Mouse (Mus musculus): ENCODE measurements at regions not wholly inside any gene's neighbourhood (a gene's known extent, or its start where the extent isn't known, plus 50 kb on each side); places are given as distances from the start of the nearest gene placed in this dataset.

DNA sequence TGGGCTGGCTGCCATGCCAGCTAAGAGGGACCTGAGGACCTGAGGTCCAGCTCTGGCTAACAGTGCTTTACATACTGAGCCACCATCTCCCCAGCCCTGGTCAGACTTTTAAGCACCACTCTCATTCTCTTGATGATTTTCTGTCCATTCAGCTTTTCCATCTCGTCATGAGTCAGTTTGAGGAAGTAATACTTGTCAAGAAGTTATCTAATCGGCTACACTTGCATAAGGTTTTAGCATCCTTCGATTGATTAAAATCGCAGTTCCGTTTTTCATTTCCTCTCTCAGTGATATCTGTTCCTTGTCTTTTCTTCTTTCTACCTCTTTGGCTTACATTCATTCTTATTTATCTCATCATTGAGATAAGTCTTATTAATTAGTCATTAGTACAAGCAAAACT, 207.4 kb upstream of the Hs6st1 start:
- no peak overlapping the region for H3K27ac ChIP-seq (ENCODE audit: low read depth, low read length)

DNA sequence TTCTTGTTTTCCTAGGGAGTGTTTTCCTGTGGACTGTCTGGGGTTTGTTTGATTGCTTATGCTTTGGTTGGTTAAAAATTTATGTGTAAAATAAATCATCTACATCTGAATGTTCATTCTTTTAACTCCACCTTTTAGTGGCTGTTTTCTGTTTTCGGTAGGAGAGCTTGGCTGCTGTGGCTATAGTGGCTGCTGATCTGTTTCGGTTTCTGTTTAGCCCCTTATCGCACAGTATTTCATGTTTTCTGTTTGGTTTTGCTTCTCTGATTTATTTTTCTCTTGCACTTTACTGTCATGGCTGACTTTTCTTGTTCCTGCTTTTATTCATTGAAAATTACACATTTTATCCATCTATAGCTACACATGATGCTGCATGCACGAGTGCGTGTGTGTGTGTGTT, 206.0 kb upstream of the Hs6st1 start:
- WGBS: 95% methylated on average over 5 of the region's 5 CpGs
- Histone ChIP-seq H3K9me3 (ENCODE audit: low read length) (no peaks in the 10 kb centered on the region), H3K4me1 (ENCODE audit: insufficient read depth) (no peaks in the 10 kb centered on the region), H3K4me2 (ENCODE audit: low read depth) (no peak overlapping the region), H3K36me3 (ENCODE audit: insufficient read depth) (no peaks in the 10 kb centered on the region), H3K27ac (ENCODE audit: low read depth, low read length) (no peak overlapping the region), H3K9ac (no peak overlapping the region), H3K27me3 (ENCODE audit: insufficient read depth, low read length) (no peaks in the 10 kb centered on the region), H3K4me3 (ENCODE audit: low read depth, low read length) (no peak overlapping the region)
- DNase-seq: no peak
- TF ChIP-seq CTCF (IDR thresholded peaks at IDR 0.05; ENCODE audit: low read depth): no peak
- ATAC-seq: no peak

More for the DNA sequence above, 207.4 kb upstream of the Hs6st1 start:
- no peak for TF ChIP-seq CTCF (IDR thresholded peaks at IDR 0.05; ENCODE audit: low read depth)
- no peak overlapping the region for H3K4me3 ChIP-seq (ENCODE audit: low read depth, low read length)
- H3K36me3 ChIP-seq (ENCODE audit: insufficient read depth): no peaks in the 10 kb centered on the region
- ATAC-seq: no peak
- no peak overlapping the region for H3K4me2 ChIP-seq (ENCODE audit: low read depth)
- no peaks in the 10 kb centered on the region for H3K9me3 ChIP-seq (ENCODE audit: low read length)
- no peaks in the 10 kb centered on the region for H3K27me3 ChIP-seq (ENCODE audit: insufficient read depth, low read length)
- no peaks in the 10 kb centered on the region for H3K4me1 ChIP-seq (ENCODE audit: insufficient read depth)
- H3K9ac ChIP-seq: no peak overlapping the region
- no peak for DNase-seq
- WGBS: 85% methylated on average over 5 of the region's 5 CpGs

DNA sequence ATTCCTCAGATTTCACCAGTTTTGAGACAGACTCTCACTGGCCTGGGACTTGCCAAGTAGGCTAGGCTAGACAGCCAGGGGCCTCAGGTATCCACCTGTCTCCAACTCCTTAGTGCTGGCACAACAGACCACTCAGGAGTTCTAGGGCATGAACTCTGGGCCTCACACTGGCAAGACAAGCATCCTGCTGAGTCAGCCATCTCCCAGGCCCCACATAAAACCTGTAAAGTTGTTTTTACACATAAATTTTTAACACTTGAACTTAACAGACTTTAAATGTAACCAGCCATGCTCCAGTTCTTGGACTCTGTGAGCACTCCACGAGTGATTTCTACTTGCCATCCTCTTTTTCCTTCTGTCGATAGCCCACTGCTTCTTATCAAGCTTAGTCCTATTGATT, 205.5 kb upstream of the Hs6st1 start:
- Histone ChIP-seq H3K36me3 (ENCODE audit: insufficient read depth) (no peaks in the 10 kb centered on the region), H3K27ac (ENCODE audit: low read depth, low read length) (no peak overlapping the region), H3K9ac (no peak overlapping the region), H3K27me3 (ENCODE audit: insufficient read depth, low read length) (no peaks in the 10 kb centered on the region), H3K4me2 (ENCODE audit: low read depth) (no peak overlapping the region), H3K4me3 (ENCODE audit: low read depth, low read length) (no peak overlapping the region), H3K4me1 (ENCODE audit: insufficient read depth) (no peaks in the 10 kb centered on the region), H3K9me3 (ENCODE audit: low read length) (no peaks in the 10 kb centered on the region)
- no peak for ATAC-seq
- no peak for TF ChIP-seq CTCF (IDR thresholded peaks at IDR 0.05; ENCODE audit: low read depth)
- WGBS: 84% methylated on average over 2 of the region's 2 CpGs
- DNase-seq: no peak

DNA sequence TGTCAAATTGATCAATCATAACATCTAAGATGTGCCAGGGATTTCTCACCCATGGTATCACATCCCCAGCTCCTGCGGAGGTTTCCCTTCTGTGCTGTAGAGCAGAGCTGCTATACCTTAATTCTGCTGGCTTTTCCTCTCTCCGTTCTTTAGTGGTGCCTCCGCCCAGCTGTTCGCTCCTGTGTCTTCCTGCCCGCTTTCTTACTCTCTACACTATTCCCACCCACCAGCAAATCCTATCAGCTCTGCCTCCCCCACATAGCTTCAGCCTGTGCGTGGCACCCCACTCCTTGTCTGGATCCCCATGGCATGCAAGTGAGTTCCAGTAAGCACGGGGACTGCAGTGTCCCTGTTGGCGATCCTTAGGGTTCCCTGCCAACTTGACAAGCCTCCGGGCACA, 204.0 kb upstream of the Hs6st1 start:
- WGBS: 78% methylated on average over 9 of the region's 9 CpGs
- Histone ChIP-seq H3K4me2 (ENCODE audit: low read depth) (no peak overlapping the region), H3K36me3 (ENCODE audit: insufficient read depth) (no peaks in the 10 kb centered on the region), H3K9me3 (ENCODE audit: low read length) (no peaks in the 10 kb centered on the region), H3K4me3 (ENCODE audit: low read depth, low read length) (no peak overlapping the region), H3K4me1 (ENCODE audit: insufficient read depth) (no peaks in the 10 kb centered on the region), H3K27ac (ENCODE audit: low read depth, low read length) (no peak overlapping the region), H3K27me3 (ENCODE audit: insufficient read depth, low read length) (no peaks in the 10 kb centered on the region), H3K9ac (no peak overlapping the region)
- ATAC-seq: no peak
- DNase-seq: no peak
- no peak for TF ChIP-seq CTCF (IDR thresholded peaks at IDR 0.05; ENCODE audit: low read depth)

DNA sequence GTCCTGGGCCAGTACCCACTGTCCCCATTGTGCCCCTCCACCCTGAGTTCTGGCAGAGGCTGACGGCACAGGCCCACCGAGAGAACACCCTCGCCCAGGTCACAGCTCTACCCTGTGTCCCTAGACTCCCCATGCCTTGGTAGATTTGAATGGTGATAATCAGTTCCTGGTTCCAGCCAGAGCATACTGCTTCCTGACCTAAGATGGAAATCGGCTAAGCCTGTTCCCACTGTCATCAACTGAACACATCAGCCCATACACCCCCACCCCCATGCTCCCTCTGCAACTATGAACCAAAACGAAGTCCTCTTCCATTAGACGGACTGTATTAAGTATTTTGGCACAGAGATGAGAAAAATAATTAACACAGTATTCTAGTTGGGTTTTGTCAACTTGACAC, 202.9 kb upstream of the Hs6st1 start:
- no peaks in the 10 kb centered on the region for H3K27me3 ChIP-seq (ENCODE audit: insufficient read depth, low read length)
- no peaks in the 10 kb centered on the region for H3K36me3 ChIP-seq (ENCODE audit: insufficient read depth)
- H3K27ac ChIP-seq (ENCODE audit: low read depth, low read length): no peak overlapping the region
- no peak overlapping the region for H3K4me3 ChIP-seq (ENCODE audit: low read depth, low read length)
- no peak for TF ChIP-seq CTCF (IDR thresholded peaks at IDR 0.05; ENCODE audit: low read depth)
- H3K9me3 ChIP-seq (ENCODE audit: low read length): no peaks in the 10 kb centered on the region
- no peak for ATAC-seq
- H3K4me1 ChIP-seq (ENCODE audit: insufficient read depth): no peaks in the 10 kb centered on the region
- no peak overlapping the region for H3K4me2 ChIP-seq (ENCODE audit: low read depth)
- DNase-seq: no peak
- no peak overlapping the region for H3K9ac ChIP-seq
- 80% methylated on average over 6 of the region's 6 CpGs for WGBS

DNA sequence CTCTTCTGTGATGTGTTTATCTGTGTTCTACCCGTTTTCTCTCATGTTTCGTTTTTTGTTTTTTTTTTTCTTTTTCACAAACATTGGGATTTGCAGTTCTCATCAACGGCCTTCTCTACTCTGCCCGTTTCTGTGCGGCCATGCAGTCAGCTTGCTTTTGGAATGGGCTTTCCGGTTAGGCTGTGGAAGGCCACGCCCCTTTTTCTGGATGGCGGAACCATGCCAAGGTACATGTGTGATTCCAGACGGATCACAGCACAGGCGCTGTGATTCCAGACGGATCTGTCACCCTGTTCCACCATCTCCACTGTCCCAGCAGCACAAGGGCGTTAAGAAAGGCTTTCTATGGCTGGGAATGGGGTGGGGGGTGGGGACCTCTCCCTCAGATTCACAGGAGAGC, 201.6 kb upstream of the Hs6st1 start:
- Histone ChIP-seq H3K4me2 (ENCODE audit: low read depth) (no peak overlapping the region), H3K9me3 (ENCODE audit: low read length) (no peaks in the 10 kb centered on the region), H3K36me3 (ENCODE audit: insufficient read depth) (no peaks in the 10 kb centered on the region), H3K27me3 (ENCODE audit: insufficient read depth, low read length) (no peaks in the 10 kb centered on the region), H3K9ac (no peak overlapping the region), H3K4me3 (ENCODE audit: low read depth, low read length) (no peak overlapping the region), H3K27ac (ENCODE audit: low read depth, low read length) (no peak overlapping the region), H3K4me1 (ENCODE audit: insufficient read depth) (no peaks in the 10 kb centered on the region)
- ATAC-seq (no peak), DNase-seq (no peak)
- WGBS: 89% methylated on average over 12 of the region's 12 CpGs
- no peak for TF ChIP-seq CTCF (IDR thresholded peaks at IDR 0.05; ENCODE audit: low read depth)

DNA sequence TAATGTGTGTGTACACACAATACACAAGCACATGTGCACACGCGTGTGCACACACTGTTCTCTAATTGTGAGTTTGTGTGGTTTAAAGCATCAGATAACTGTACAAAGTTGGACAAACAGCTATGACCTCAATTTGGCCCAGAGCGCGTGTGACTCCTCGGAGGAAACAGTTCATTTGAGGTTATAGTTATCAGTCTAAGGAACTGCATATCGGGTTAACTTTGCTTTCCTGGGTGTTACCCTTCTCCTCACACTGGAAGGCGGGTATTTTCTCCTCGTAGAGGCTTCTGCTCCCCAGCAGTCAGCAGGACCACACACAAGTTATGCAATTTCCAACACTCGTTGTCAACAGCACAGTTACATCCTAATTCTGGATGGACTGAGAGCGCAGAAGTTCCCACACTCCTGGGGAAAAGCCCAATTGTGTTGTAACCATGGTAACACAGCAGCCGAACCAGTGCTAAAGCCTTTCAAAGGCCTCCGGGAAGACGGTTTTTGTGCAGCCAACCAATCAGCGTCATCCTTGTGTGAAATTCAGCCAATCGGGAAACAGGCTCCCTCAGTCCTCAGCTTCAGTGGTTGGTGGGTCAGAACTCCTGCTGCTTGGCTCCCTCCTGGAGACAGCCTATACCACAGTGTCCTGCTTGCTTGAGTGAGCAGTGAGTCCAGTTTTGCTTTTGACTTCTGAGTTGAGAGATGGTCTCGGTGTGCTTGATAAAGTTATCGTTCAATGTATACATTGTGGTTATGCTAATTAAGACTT, 198.6 kb upstream of the Hs6st1 start:
- DNase-seq: peak; percentile 90
- no peaks in the 10 kb centered on the region for H3K9me3 ChIP-seq (ENCODE audit: low read length)
- WGBS: 16% methylated on average over 17 of the region's 17 CpGs
- H3K36me3 ChIP-seq (ENCODE audit: insufficient read depth): no peaks in the 10 kb centered on the region
- H3K27me3 ChIP-seq (ENCODE audit: insufficient read depth, low read length): no peaks in the 10 kb centered on the region
- TF ChIP-seq CTCF (IDR thresholded peaks at IDR 0.05; ENCODE audit: low read depth): no peak
- peak overlapping the region; percentile 22 for H3K4me3 ChIP-seq (ENCODE audit: low read depth, low read length)
- ATAC-seq: peak; percentile 98
- H3K9ac ChIP-seq: no peak overlapping the region
- H3K4me1 ChIP-seq (ENCODE audit: insufficient read depth): no peaks in the 10 kb centered on the region
- H3K4me2 ChIP-seq (ENCODE audit: low read depth): peak overlapping the region; percentile 42
- H3K27ac ChIP-seq (ENCODE audit: low read depth, low read length): no peak overlapping the region
